Mouse (Mus musculus): ENCODE results near the gene Dpf1.

Gene Dpf1

DNA sequence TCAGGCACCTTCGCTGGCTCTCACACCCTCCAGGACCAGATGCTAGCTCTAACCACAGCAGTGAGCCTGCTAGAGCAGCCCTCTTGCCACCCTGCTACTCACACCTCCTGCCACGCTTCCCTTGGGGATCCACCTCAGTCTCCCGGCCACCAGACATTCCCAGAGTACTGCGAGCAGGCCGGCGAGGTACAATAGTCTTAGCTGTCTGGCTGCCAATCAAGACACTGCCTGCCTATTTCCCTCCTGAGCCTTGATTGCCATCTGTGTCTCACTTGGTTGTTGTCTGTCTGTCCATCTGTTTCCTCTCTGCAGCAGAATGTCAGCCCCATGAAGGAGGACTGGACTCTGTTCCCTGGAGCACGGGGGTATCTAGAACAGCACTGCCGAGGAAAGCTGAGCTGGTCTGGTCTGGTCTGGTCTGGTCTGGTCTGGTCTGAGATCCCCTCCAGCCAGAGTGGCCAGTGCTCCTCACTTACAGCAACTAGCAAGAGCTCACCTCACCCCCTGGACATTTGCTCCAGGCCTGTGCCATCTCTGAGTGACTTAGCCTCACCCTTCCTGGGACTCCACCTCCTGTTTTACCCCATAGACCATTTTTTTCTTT lies 38.8 kb downstream of the Dpf1 start:
- DNase-seq, result no peak

- no peak for DNase-seq
Measured at GRCm38 (mm10) chr7:29343746-29344145, 40.0 kb downstream of the Dpf1 start.

GRCm38 (mm10) chr7:29345534-29345933 lies 41.8 kb downstream of the Dpf1 start:
- no peak for DNase-seq

DNA sequence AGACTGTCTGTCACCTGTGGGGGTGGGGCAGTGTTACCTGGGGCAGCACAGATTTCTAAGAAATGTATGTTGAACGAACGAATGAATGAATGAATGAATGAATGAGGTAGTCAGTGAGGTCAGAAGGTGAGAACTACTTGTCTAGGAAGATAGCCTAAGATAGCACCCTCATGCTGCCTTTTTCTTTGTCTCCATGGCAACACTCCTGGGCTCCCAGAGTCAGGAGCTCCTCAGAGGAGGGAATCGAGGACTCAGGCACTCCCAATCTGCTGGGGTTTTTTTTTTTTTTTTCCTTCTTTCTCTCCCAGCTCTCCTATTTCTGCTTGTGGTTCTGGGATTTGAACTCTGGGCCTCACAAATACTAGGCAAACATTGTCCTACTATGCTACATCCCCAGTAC lies 42.5 kb downstream of the Dpf1 start:
- no peak for DNase-seq

- no peak for DNase-seq
Measured at GRCm38 (mm10) chr7:29350489-29350888, 46.7 kb downstream of the Dpf1 start.

DNA sequence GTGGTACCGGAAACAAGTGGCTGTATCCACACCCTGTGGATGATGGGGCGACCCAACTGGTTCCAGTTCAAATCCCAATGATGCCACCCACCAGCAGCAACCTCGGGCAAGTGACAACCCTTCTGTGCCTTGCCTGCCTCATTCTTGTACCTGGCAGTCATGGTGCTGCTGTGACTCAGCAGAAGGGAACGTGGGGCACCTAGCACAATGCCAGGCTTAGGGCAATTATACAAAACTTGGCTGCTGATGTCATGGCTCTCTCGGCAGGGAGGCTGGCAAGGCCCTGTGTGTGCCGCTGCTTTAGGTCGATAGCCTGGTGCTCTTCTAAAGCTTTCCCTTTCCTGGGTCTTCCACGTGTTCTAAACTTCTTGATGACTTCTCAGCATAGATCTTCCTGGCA lies 48.5 kb downstream of the Dpf1 start:
- no peak for DNase-seq

GRCm38 (mm10) chr7:29354161-29354560 lies 50.4 kb downstream of the Dpf1 start:
- no peak for DNase-seq

DNA sequence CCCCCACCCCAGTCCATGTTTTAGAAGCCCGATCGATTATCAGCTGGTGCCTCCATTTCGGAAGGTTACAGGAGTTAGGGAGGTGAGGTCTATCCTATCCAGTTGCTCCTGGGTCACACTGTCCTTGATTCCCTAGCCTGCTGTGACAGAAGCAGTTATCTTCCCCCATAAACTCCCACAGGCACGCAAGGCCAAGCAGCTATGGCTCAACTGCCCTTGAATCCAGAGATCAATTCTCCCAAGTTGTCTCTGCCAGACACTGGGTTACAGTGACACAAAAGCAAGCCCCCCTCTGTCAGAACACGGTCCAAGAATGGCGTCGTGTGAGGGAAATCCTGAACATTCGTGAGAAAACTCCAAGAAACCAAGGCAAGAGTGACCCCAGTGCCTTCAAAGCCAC lies 51.7 kb downstream of the Dpf1 start:
- no peak for DNase-seq

GRCm38 (mm10) chr7:29361497-29361896 lies 57.7 kb downstream of the Dpf1 start:
- no peak for DNase-seq

- DNase-seq, result peak; percentile 41
Measured at GRCm38 (mm10) chr7:29364052-29364451, 60.3 kb downstream of the Dpf1 start.

DNA sequence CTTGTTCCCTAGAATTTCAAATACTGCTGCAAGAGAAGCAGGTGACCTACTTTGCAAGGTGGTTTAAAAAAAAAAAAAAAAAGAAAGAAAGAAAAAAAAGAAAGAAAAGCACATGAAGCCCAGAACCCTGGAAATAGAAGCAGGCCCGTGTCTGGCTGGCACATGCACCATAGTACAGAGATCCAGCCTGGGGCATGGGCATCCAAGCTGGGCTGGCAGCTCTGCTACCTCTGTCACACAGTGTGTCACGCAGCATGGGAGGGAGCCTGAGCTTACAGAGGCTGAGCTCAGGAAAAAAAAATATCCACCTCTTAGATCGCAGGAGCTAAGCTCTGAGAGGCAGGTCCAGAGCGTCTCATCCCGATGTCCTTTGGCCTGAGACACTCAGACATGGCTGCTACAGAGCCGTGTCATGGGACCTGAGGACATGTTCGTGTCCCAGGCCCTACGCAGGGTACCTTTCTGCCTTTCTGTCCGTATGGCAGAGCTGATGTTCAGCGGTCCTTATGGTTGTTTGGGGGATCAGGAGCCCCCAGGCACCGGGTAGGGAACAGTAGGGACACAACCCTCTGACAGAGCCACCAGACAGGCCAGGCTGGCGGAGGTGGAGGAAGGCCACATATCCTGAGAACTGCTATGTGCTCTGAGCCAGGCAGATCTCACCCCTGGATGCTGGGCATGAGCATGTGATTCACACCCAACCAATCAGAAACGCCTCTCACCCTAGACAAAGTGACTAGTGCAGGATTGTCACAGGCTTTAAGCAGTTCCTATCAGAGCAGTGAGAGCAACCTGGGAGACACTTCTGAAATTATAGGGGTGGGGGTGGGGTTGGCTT lies 63.6 kb downstream of the Dpf1 start:
- DNase-seq, result no peak
